Mouse (Mus musculus) embryonic facial prominence, embryonic 11.5 days (tissue): Measurements from ENCODE around the gene Slc10a7. TPM values are rescaled to one million over a fixed set of nuclear protein-coding genes. Genes with fewer than 3 reads are reported as not detected.
"Not testable (repeated sequence)": the region's sequence is repeated elsewhere in the genome, so short reads cannot be mapped to it uniquely, and the experiment has no call there.

Experiments used
- ATAC-seq: fragments of 200-750 bp; cut with Nextera tagmentation; replicated peaks from 2 replicates; pipeline ENCODE4 v1.8.0; 2017; ENCODE audit warnings: low read depth; ENCODE audit not compliant: insufficient number of reproducible peaks, low FRiP score, low TSS enrichment
- DNase-seq: peaks from one replicate; pipeline ENCODE4 v3.0.0-alpha.2; 2015; ENCODE audit warnings: low spot score
- H3K27ac ChIP-seq: fragments of 300-500 bp; sonication (generic); replicated peaks from 2 replicates; pipeline ENCODE4 v1.5.1; 2014; ENCODE audit warnings: mild to moderate bottlenecking, low read depth, low read length, control low read depth
- H3K27me3 ChIP-seq: fragments of 300-500 bp; sonication (generic); 2 replicates; pipeline ENCODE4 v1.6.1; 2014; ENCODE audit warnings: mild to moderate bottlenecking, low read length, moderate library complexity, mixed read lengths; ENCODE audit not compliant: control insufficient read depth, insufficient read depth
- H3K36me3 ChIP-seq: fragments of 300-500 bp; sonication (generic); replicated peaks from 2 replicates; pipeline ENCODE4 v1.6.1; 2014; ENCODE audit warnings: low read depth, mild to moderate bottlenecking, low read length, moderate library complexity, mixed read lengths; ENCODE audit not compliant: control insufficient read depth, insufficient read depth
- H3K4me1 ChIP-seq: fragments of 300-500 bp; sonication (generic); 2 replicates; pipeline ENCODE4 v1.6.1; 2014; ENCODE audit warnings: low read length, mixed read lengths; ENCODE audit not compliant: control insufficient read depth, insufficient read depth
- H3K4me2 ChIP-seq: fragments of 300-500 bp; sonication (generic); 2 replicates; pipeline ENCODE4 v1.6.1; 2014; ENCODE audit warnings: low read depth, mild to moderate bottlenecking, control low read depth, low read length, moderate library complexity
- H3K4me3 ChIP-seq: fragments of 300-500 bp; sonication (generic); 2 replicates; pipeline ENCODE4 v1.5.1; 2014; ENCODE audit warnings: low read depth, low read length, control low read depth
- H3K9ac ChIP-seq: fragments of 300-500 bp; sonication (generic); replicated peaks from 2 replicates; pipeline ENCODE4 v1.6.1; 2014; ENCODE audit warnings: mild to moderate bottlenecking, control low read depth, low read length
- H3K9me3 ChIP-seq: fragments of 300-500 bp; sonication (generic); replicated peaks from 2 replicates; pipeline ENCODE4 v1.6.1; 2016; ENCODE audit warnings: mild to moderate bottlenecking, low read length, inconsistent platforms, mixed read lengths; ENCODE audit not compliant: control insufficient read depth
- WGBS: fragments of 180-500 bp; shearing (Covaris S2); extraction: QIAGEN DNeasy Blood & Tissue Kit; methylation state at CpG from one replicate; pipeline ENCODE4 v1.1.7; 2014; 5-methylcytosine and 5-hydroxymethylcytosine counted together
- polyA plus RNA-seq: library from polyadenylated mRNA; unstranded; fragments of >200 nt; fragmentation: Nextera tagmentation; extraction: Ambion mirVana; gene quantifications from 2 replicates; pipeline ENCODE4 v1.2.1, GENCODE M21; 2014

Slc10a7 gene
- polyA plus RNA-seq, 1 experiment from 2014 or later = 9.2 TPM

DNA sequence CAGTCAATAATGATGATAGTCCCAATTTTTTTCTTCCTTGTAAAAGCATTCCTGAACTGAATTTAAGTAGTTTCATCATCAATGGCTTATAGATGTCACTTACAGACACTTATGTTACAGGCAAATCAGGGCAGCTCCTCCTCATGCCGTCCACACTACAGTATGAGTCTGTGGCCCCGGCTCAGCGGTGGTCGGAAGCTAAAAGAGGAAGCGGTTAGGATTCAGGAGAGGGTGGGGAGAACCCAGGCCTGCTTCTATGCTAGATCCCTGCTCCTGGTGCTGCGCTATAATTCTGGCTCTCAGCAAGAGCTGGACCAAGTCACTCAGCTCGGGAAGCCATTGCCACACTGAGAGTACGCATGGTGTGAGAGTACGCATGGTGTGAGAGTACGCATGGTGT is 201.8 kb downstream of the Slc10a7 start:
- WGBS = 92% methylated on average over 10 of the region's 10 CpGs
- Histone ChIP-seq H3K36me3 (no peaks in the 10 kb centered on the region), H3K9ac (no peak overlapping the region), H3K4me2 (no peak overlapping the region), H3K27ac (no peak overlapping the region), H3K4me3 (no peak overlapping the region), H3K4me1 (no peaks in the 10 kb centered on the region), H3K27me3 (no peaks in the 10 kb centered on the region), H3K9me3 (no peaks in the 10 kb centered on the region)
- ATAC-seq = no peak
- DNase-seq = no peak

- ATAC-seq = no peak
- H3K9ac ChIP-seq = no peak overlapping the region
- no peaks in the 10 kb centered on the region for H3K36me3 ChIP-seq
Measured at GRCm38 (mm10) chr8:78714880-78715279, 205.7 kb downstream of the Slc10a7 start.

DNA sequence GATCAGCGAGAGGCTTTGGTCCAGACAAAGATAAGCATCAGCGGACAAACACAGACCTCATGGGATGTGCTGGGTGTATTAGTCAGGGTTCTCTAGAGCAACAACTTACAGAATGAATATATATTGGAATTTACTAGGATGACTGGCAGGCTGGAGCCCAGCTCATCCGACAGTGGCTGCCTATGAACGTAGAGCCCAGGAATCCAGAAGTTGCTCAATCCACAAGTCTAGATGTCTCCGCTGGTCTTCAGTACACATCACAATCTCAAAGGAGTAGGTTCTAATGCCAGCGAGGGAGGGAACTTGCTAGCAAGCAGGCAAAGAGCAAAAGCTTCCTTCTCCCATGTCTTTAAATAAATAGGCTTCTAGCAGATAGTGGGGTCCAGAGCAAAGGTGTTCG is 207.4 kb downstream of the Slc10a7 start:
- Histone ChIP-seq H3K9ac (no peak overlapping the region), H3K27me3 (no peaks in the 10 kb centered on the region), H3K27ac (no peak overlapping the region), H3K4me1 (no peaks in the 10 kb centered on the region), H3K4me3 (no peak overlapping the region), H3K9me3 (no peaks in the 10 kb centered on the region), H3K4me2 (no peak overlapping the region), H3K36me3 (no peaks in the 10 kb centered on the region)
- DNase-seq (no peak), ATAC-seq (no peak)
- 93% methylated on average over 7 of the region's 7 CpGs for WGBS

More at GRCm38 (mm10) chr8:78714880-78715279, 205.7 kb downstream of the Slc10a7 start:
- no peak overlapping the region for H3K4me3 ChIP-seq
- H3K4me2 ChIP-seq = no peak overlapping the region
- no peaks in the 10 kb centered on the region for H3K9me3 ChIP-seq
- H3K27me3 ChIP-seq = no peaks in the 10 kb centered on the region
- WGBS = 76% methylated on average over 4 of the region's 4 CpGs
- no peak overlapping the region for H3K27ac ChIP-seq
- no peaks in the 10 kb centered on the region for H3K4me1 ChIP-seq
- DNase-seq = no peak

- 89% methylated on average over 10 of the region's 10 CpGs for WGBS
- not testable (repeated sequence) for H3K9ac ChIP-seq, H3K36me3 ChIP-seq, H3K4me3 ChIP-seq, DNase-seq, H3K4me2 ChIP-seq, H3K4me1 ChIP-seq, H3K27ac ChIP-seq, ATAC-seq, H3K9me3 ChIP-seq, H3K27me3 ChIP-seq
Measured at GRCm38 (mm10) chr8:78717191-78717590, 208.0 kb downstream of the Slc10a7 start.

DNA sequence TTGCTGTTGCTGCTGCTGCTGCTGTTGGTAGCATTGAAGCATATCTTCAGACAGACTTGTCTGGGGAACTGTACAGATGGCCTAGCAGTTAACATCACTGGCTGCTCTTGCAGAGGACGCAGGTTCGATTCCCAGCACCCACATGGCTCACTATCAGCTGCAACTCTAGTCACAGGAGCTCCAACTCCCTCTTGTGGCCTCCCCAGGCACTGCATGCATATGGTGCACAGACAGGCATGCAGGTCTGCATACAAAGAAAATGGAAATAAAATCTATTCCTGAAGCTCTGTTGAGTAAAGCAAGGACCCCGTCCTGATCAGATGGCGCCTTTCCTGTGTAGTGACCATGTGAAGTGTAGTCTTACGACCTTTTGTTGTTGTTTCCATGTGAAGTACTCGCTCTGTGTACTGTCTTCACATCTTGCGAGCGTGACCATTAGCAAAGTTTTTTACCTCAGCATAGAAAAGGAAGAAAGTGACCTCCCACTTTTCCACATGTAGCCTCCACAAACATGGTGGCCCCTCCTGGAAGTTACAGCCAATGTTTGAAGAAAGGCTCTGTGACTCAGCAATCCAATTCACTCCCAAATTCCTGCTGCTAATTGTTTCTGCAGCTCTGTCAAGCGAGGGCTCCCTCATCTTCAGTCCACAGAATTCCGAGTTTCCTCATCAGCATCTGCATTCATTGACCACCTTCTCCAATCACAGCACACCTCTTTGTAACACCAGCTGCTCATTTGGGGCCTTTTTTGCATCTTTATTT is 210.3 kb downstream of the Slc10a7 start:
- no peak overlapping the region for H3K4me3 ChIP-seq
- H3K27me3 ChIP-seq = no peaks in the 10 kb centered on the region
- no peaks in the 10 kb centered on the region for H3K36me3 ChIP-seq
- DNase-seq (no peak), ATAC-seq (no peak)
- no peak overlapping the region for H3K9ac ChIP-seq
- no peaks in the 10 kb centered on the region for H3K9me3 ChIP-seq
- WGBS = 80% methylated on average over 10 of the region's 10 CpGs
- no peak overlapping the region for H3K27ac ChIP-seq
- H3K4me2 ChIP-seq = no peak overlapping the region
- no peaks in the 10 kb centered on the region for H3K4me1 ChIP-seq

GRCm38 (mm10) chr8:78720041-78720414 is 210.9 kb downstream of the Slc10a7 start:
- Histone ChIP-seq H3K9me3 (no peaks in the 10 kb centered on the region), H3K36me3 (no peaks in the 10 kb centered on the region), H3K4me1 (no peaks in the 10 kb centered on the region), H3K27me3 (no peaks in the 10 kb centered on the region), H3K9ac (no peak overlapping the region), H3K27ac (no peak overlapping the region), H3K4me2 (no peak overlapping the region), H3K4me3 (no peak overlapping the region)
- no peak for ATAC-seq
- no peak for DNase-seq
- 59% methylated on average over 8 of the region's 8 CpGs for WGBS

DNA sequence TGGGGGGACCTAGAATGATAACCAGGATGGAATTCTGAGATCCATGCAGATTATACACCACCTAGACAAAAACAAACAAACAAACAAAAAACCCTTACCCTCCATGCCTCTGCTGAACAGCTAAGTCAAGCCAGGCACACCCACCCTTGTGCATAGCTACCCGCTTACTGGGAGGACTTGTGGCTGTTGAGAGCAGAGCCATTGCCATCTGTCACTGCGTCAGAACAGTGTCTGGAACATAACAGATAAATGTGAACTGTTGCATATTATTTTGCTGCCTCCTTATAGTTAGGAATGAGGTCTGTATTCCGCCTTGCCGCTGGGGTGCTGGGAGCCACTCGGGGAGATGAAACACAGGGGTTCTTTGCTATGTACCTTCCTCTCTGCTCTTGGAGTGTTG is 212.4 kb downstream of the Slc10a7 start:
- Histone ChIP-seq H3K9ac (no peak overlapping the region), H3K4me2 (no peak overlapping the region), H3K4me1 (no peaks in the 10 kb centered on the region), H3K9me3 (no peaks in the 10 kb centered on the region), H3K27ac (no peak overlapping the region), H3K4me3 (no peak overlapping the region), H3K36me3 (no peaks in the 10 kb centered on the region), H3K27me3 (no peaks in the 10 kb centered on the region)
- DNase-seq (no peak), ATAC-seq (no peak)
- WGBS = 87% methylated on average over 5 of the region's 5 CpGs

- Histone ChIP-seq H3K4me2 (no peak overlapping the region), H3K27ac (no peak overlapping the region), H3K4me1 (no peaks in the 10 kb centered on the region), H3K27me3 (no peaks in the 10 kb centered on the region), H3K9ac (no peak overlapping the region), H3K9me3 (no peaks in the 10 kb centered on the region), H3K4me3 (no peak overlapping the region), H3K36me3 (no peaks in the 10 kb centered on the region)
- WGBS = 81% methylated on average over 7 of the region's 7 CpGs
- no peak for ATAC-seq
- no peak for DNase-seq
Measured at GRCm38 (mm10) chr8:78722201-78722600, 213.1 kb downstream of the Slc10a7 start.
